Mouse (Mus musculus): ENCODE data around the gene Adk. TPM values are rescaled to one million over a fixed set of nuclear protein-coding genes. Genes with fewer than 3 reads are reported as not detected.

Gene Adk
- polyA plus RNA-seq, 1 experiment: 66.2 TPM

DNA sequence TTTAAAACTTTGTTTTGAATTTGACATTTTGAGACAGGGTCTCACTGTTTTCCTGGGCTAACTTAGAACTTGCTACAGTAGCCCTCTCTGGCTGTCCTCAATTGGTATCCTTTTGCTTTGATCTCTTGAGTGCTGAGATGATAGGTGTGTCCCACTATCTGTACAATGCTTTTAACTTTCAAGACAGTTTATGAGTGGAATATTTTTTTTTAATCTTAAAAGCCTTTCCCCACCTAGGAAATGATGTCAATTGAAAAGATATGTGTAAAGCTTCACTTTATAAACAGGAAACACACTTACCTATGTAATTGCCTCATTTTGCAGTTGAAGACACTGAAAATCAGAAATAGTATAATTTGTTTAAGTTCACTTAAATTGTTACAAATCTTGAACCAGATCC is 26.1 kb downstream of the Adk start:
- Histone ChIP-seq H3K4me1 (ENCODE audit: control insufficient read depth, insufficient read depth, low read length) (no peaks in the 10 kb centered on the region), H3K27me3 (ENCODE audit: control insufficient read depth, insufficient read depth, low read length) (no peaks in the 10 kb centered on the region), H3K4me3 (replicated peaks; ENCODE audit: insufficient read depth, low read depth, low read length) (no peak overlapping the region), H3K27ac (ENCODE audit: insufficient read depth, low read length) (no peak overlapping the region)
- no peak for DNase-seq
- TF ChIP-seq POLR2A (IDR thresholded peaks at IDR 0.05; ENCODE audit: borderline replicate concordance, insufficient read depth, low read length): no peak
- no peak for TF ChIP-seq CTCF (IDR thresholded peaks at IDR 0.05; ENCODE audit: borderline replicate concordance, insufficient read depth, low read depth, low read length)

DNA sequence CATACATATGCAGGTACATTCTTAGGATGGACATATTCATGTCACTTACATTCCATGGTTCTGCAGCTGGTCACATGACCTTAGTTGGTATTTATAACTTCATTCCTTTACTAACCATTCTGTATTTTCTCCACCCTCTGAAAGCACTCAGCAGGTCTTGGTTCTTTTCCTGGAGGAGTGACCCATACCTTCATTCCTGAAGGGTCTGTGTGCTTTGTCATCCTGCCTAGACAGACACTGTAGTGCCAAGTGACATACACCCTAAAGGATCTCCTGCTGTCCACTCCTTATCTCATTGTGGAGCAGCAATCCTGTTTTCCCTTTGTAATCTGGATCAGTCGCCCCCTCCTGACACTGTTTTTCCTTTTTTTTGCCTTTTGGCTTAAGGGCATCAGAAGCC is 30.4 kb downstream of the Adk start:
- Histone ChIP-seq H3K27me3 (ENCODE audit: control insufficient read depth, insufficient read depth, low read length) (no peaks in the 10 kb centered on the region), H3K27ac (ENCODE audit: insufficient read depth, low read length) (no peak overlapping the region), H3K4me1 (ENCODE audit: control insufficient read depth, insufficient read depth, low read length) (no peaks in the 10 kb centered on the region), H3K4me3 (replicated peaks; ENCODE audit: insufficient read depth, low read depth, low read length) (no peak overlapping the region)
- no peak for DNase-seq
- WGBS: 63% methylated on average over 1 of the region's 1 CpGs
- TF ChIP-seq POLR2A (IDR thresholded peaks at IDR 0.05; ENCODE audit: borderline replicate concordance, insufficient read depth, low read length): no peak

DNA sequence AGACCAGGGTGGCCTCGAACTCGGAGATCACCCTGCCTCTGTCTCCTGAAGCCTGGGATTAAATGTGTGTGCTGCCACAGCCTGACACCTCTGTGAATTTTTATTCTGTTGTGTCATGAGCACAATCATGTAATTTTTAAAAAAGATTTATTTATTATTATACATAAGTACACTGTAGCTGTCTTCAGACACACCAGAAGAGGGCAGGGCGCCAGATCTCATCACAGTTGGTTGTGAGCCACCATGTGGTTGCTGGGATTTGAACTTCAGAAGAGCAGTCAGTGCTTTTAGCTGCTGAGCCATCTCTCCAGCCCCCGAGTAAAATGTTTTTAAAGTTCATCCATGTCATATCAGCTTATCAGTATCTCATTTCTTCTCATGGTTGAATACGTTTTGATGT is 33.3 kb downstream of the Adk start:
- Histone ChIP-seq H3K4me3 (replicated peaks; ENCODE audit: insufficient read depth, low read depth, low read length) (no peak overlapping the region), H3K27ac (ENCODE audit: insufficient read depth, low read length) (no peak overlapping the region), H3K27me3 (ENCODE audit: control insufficient read depth, insufficient read depth, low read length) (no peaks in the 10 kb centered on the region), H3K4me1 (ENCODE audit: control insufficient read depth, insufficient read depth, low read length) (no peaks in the 10 kb centered on the region)
- TF ChIP-seq CTCF (IDR thresholded peaks at IDR 0.05; ENCODE audit: borderline replicate concordance, insufficient read depth, low read depth, low read length) (no peak), POLR2A (IDR thresholded peaks at IDR 0.05; ENCODE audit: borderline replicate concordance, insufficient read depth, low read length) (no peak)
- WGBS: 82% methylated on average over 5 of the region's 5 CpGs
- DNase-seq: no peak

DNA sequence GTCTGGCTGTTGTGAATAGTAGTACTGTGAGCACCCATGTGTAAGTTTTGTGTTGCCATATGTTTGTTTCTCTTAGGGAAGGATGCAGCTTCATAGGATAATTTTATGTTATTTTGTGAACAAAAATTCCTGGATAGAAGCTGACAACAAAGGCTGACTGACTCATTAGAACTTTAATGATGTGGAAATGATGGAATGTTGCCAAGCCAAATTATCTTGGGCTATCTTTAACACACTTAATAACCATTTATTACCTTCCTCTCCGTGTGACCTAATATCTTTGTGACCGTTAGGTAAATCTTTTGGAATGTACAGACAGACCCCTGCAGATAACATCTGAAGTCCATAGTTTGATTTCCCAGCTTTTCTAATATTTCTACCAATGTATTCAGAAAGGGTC is 33.7 kb downstream of the Adk start:
- Histone ChIP-seq H3K27me3 (ENCODE audit: control insufficient read depth, insufficient read depth, low read length) (no peaks in the 10 kb centered on the region), H3K27ac (ENCODE audit: insufficient read depth, low read length) (no peak overlapping the region), H3K4me1 (ENCODE audit: control insufficient read depth, insufficient read depth, low read length) (no peaks in the 10 kb centered on the region), H3K4me3 (replicated peaks; ENCODE audit: insufficient read depth, low read depth, low read length) (no peak overlapping the region)
- no peak for TF ChIP-seq CTCF (IDR thresholded peaks at IDR 0.05; ENCODE audit: borderline replicate concordance, insufficient read depth, low read depth, low read length)
- TF ChIP-seq POLR2A (IDR thresholded peaks at IDR 0.05; ENCODE audit: borderline replicate concordance, insufficient read depth, low read length): no peak
- no peak for DNase-seq
- 61% methylated on average over 2 of the region's 2 CpGs for WGBS

DNA sequence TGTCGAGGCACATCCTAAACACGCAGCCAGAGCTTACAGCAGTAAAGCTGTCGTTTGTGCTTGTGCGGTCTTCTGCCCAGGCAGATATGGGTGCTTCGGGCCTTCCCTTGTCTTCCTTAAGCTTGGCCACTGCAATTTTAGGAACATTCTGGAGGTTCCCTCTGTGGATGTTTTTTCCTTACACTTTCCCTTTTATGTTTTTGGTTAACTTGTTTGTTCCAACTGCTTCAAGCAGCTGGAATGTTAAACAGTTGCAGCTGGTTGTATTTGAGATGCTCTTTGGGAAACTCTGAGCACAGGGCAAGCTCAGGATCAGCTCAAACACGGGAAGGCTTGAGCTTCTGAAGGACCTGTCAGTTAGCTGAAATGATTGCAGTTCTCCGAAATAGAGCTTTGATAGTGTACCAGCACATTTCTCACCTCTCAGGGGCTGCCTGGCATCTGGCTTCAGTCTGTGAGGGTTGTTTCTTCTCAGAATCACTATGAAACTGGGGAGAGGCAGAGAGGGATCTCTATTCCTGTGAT is 34.5 kb downstream of the Adk start:
- H3K4me1 ChIP-seq (ENCODE audit: control insufficient read depth, insufficient read depth, low read length): no peaks in the 10 kb centered on the region
- H3K27ac ChIP-seq (ENCODE audit: insufficient read depth, low read length): no peak overlapping the region
- H3K4me3 ChIP-seq (replicated peaks; ENCODE audit: insufficient read depth, low read depth, low read length): no peak overlapping the region
- WGBS: 74% methylated on average over 7 of the region's 7 CpGs
- DNase-seq: no peak
- no peaks in the 10 kb centered on the region for H3K27me3 ChIP-seq (ENCODE audit: control insufficient read depth, insufficient read depth, low read length)
- TF ChIP-seq POLR2A (IDR thresholded peaks at IDR 0.05; ENCODE audit: borderline replicate concordance, insufficient read depth, low read length): no peak
- no peak for TF ChIP-seq CTCF (IDR thresholded peaks at IDR 0.05; ENCODE audit: borderline replicate concordance, insufficient read depth, low read depth, low read length)

DNA sequence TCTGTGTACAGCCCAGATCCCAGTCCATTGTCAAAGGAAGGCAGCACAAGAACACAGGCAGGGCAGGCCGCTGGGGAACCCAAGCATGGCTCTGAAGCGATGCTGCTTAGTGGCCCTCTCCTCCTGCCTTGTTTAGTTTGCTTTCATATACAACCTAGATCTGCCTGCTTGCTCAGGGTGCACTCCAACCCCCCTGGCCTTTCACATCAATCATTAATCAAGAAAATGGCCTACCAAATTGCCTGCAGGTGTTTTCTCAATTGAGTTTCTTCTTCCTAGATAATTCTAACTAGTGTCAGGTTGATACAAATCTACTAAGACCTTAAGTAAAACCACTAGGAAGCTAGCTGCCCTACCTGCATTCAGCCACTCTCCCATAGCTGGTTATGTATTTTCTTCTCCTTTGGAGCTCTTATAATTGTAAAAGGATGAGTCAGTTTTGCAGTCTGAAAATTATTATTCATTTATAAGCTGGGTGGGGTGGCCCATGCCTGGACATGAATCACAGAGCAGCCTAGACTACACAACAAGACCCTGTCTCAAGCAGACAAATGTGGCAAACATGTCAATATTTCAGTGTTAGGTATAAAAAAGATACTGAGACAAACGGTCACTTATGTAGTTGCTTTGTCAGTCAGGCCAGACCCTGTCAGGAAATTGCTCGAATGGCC is 35.2 kb downstream of the Adk start:
- no peaks in the 10 kb centered on the region for H3K4me1 ChIP-seq (ENCODE audit: control insufficient read depth, insufficient read depth, low read length)
- H3K27ac ChIP-seq (ENCODE audit: insufficient read depth, low read length): no peak overlapping the region
- no peak for TF ChIP-seq CTCF (IDR thresholded peaks at IDR 0.05; ENCODE audit: borderline replicate concordance, insufficient read depth, low read depth, low read length)
- no peak for TF ChIP-seq POLR2A (IDR thresholded peaks at IDR 0.05; ENCODE audit: borderline replicate concordance, insufficient read depth, low read length)
- no peaks in the 10 kb centered on the region for H3K27me3 ChIP-seq (ENCODE audit: control insufficient read depth, insufficient read depth, low read length)
- 85% methylated on average over 4 of the region's 4 CpGs for WGBS
- DNase-seq: no peak
- H3K4me3 ChIP-seq (replicated peaks; ENCODE audit: insufficient read depth, low read depth, low read length): no peak overlapping the region

DNA sequence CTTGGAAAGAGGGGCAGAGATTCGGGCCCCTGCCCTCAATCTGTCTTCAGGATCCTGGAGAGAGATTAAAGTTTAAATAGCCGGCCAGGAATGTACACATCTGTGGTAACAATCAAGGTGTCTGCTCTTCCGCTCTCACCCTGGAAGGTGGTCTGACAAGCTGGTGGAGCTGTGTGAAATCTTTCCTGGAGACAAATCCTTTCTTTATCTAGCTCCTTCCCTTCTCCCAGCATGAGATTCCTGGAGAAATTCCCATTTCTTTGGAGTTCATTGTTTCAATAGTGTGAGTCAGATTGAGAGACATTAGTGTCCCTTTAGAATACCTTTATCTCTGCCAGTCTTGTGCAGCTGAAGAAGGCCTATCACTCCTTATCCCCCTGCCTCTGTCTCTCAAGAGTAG is 36.4 kb downstream of the Adk start:
- WGBS: 62% methylated on average over 3 of the region's 3 CpGs
- no peak for TF ChIP-seq CTCF (IDR thresholded peaks at IDR 0.05; ENCODE audit: borderline replicate concordance, insufficient read depth, low read depth, low read length)

DNA sequence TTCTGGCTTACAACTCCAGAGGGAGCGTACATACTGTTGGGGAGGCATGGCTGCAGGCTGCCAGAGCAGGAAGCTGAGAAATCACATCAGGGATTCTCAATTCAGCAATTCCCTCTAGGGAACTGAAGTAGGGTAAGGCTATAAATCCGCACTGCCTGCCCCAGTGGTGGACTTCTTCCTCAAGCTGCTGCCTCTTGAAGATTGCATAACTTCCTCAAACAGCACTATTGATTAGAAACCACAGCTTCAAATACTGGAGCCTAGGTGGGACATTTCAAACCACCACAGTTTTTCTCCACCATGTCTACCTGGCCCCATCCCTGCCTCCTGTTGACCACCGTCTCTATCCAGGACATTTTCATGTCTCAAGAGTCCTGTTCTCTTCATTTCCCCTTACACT is 38.0 kb downstream of the Adk start:
- no peaks in the 10 kb centered on the region for H3K4me1 ChIP-seq (ENCODE audit: control insufficient read depth, insufficient read depth, low read length)
- no peak overlapping the region for H3K4me3 ChIP-seq (replicated peaks; ENCODE audit: insufficient read depth, low read depth, low read length)
- no peak for TF ChIP-seq CTCF (IDR thresholded peaks at IDR 0.05; ENCODE audit: borderline replicate concordance, insufficient read depth, low read depth, low read length)
- TF ChIP-seq POLR2A (IDR thresholded peaks at IDR 0.05; ENCODE audit: borderline replicate concordance, insufficient read depth, low read length): no peak

More for the DNA sequence above, 36.4 kb downstream of the Adk start:
- no peak for DNase-seq
- H3K4me1 ChIP-seq (ENCODE audit: control insufficient read depth, insufficient read depth, low read length): no peaks in the 10 kb centered on the region
- no peaks in the 10 kb centered on the region for H3K27me3 ChIP-seq (ENCODE audit: control insufficient read depth, insufficient read depth, low read length)
- H3K27ac ChIP-seq (ENCODE audit: insufficient read depth, low read length): no peak overlapping the region
- no peak overlapping the region for H3K4me3 ChIP-seq (replicated peaks; ENCODE audit: insufficient read depth, low read depth, low read length)

More for the DNA sequence above, 38.0 kb downstream of the Adk start:
- no peak for DNase-seq
- Histone ChIP-seq H3K27me3 (ENCODE audit: control insufficient read depth, insufficient read depth, low read length) (no peaks in the 10 kb centered on the region), H3K27ac (ENCODE audit: insufficient read depth, low read length) (no peak overlapping the region)
- WGBS: 90% methylated on average over 3 of the region's 3 CpGs
